Mouse (Mus musculus): ENCODE data around the gene Ctcfl. TPM values are rescaled to one million over a fixed set of nuclear protein-coding genes. Genes with fewer than 3 reads are reported as not detected.
"Not testable (repeated sequence)": the region's sequence is repeated elsewhere in the genome, so short reads cannot be mapped to it uniquely, and the experiment has no call there.

Ctcfl gene
- polyA plus RNA-seq, 1 experiment from 2014 or later: 0.14 TPM

DNA sequence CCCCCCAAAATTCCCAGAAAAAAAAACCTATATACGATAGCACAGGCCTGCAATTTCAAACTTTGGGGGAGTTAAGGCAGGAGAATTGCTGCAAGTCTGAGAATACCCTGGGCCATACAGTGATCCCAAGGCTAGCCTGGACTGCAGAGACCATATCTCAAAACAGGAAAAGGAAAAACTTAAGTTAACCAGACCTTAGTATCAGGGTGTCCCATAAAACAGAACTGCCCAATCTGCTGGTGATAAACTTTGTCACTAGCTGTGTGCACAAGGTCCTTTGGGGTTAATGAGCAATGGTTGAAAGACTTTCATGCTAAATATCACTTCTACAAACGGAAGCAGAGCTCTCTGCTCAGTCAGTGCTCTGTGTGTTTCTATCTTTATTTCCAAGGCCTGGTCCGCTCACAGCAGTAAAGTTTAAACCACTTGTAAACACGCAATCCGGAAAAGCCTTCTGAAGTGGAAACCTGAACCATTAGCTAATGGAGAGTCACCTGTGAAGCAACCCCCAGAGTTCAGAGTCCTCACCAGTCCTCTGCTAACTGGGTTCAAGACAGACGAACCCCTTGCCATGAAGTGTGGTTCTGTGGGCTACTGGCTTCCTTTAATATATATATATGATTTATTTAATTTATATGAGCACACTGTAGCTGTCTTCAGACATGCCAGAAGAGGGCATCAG is 10.7 kb downstream of the Ctcfl start:
- no peak for ATAC-seq (ENCODE audit: insufficient number of reproducible peaks, insufficient read depth, low FRiP score, low read depth)
- WGBS: 67% methylated on average over 6 of the region's 6 CpGs

DNA sequence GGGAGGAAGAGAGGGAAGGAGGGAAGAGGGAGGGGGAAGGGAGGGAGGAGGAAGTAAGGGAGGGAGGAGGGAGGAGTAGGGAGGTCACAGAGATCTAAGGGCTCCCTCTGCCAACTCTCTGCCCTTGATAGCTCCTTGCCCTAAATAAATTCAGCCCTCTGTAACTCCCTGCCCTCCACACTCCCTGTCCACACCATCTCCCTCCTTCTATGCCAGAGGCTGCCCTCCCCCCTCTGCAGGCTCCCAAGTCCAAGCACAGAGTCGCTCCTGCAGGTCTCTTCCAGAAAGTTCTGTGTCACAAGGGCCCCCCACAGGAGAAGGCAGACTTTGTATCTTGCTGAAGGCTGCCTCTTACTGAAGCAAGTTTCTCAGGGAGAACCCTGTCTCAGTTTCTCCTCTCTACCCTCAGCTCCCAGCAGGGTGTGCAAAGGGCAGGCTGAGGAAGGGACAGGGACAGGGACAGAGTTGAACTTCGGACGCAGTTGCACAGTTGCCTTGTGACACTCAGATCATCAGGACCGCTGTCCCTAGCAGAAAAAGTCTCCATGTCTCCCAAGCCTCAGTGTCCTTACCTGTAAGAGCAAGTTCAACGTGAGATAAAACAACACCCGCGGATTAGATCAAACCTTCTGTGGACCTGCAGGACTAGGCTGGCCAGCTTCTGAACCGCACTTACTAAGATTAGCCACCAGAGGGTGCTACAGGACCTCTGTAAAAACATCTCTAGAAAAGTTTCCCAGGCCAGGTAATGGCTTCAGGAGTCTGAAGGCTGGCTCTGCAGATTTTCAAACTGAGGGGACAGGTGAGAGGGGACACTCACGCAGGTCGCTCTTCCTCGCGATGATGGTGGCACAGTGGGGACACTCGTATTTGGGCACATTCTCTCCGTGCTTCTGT is 12.2 kb downstream of the Ctcfl start:
- no peak overlapping the region for H3K4me2 ChIP-seq (replicated peaks; ENCODE audit: low read depth, low read length)
- WGBS: 19% methylated on average over 14 of the region's 14 CpGs
- ATAC-seq (ENCODE audit: insufficient number of reproducible peaks, insufficient read depth, low FRiP score, low read depth): peak; percentile 70; the same call in 1 of the 2 replicates
- H3K36me3 ChIP-seq (ENCODE audit: control insufficient read depth, insufficient read depth, low read length): no peaks in the 10 kb centered on the region
- H3K4me1 ChIP-seq (ENCODE audit: control insufficient read depth, insufficient read depth, low read length): no peaks in the 10 kb centered on the region
- H3K27me3 ChIP-seq (ENCODE audit: control insufficient read depth, insufficient read depth, low read length): no peaks in the 10 kb centered on the region
- H3K9ac ChIP-seq (replicated peaks; ENCODE audit: low read depth, low read length): no peak overlapping the region; the same call in 1 of the 2 replicates
- no peak overlapping the region for H3K27ac ChIP-seq (ENCODE audit: low read length)
- H3K4me3 ChIP-seq (ENCODE audit: low read depth, low read length): no peak overlapping the region
- H3K9me3 ChIP-seq (ENCODE audit: control insufficient read depth, low read depth, low read length): no peaks in the 10 kb centered on the region

More for the DNA sequence above, 10.7 kb downstream of the Ctcfl start:
- no peak overlapping the region for H3K9ac ChIP-seq (replicated peaks; ENCODE audit: low read depth, low read length)
- H3K4me3 ChIP-seq (ENCODE audit: low read depth, low read length): no peak overlapping the region
- H3K27ac ChIP-seq (ENCODE audit: low read length): no peak overlapping the region
- no peaks in the 10 kb centered on the region for H3K36me3 ChIP-seq (ENCODE audit: control insufficient read depth, insufficient read depth, low read length)
- H3K27me3 ChIP-seq (ENCODE audit: control insufficient read depth, insufficient read depth, low read length): no peaks in the 10 kb centered on the region
- H3K9me3 ChIP-seq (ENCODE audit: control insufficient read depth, low read depth, low read length): no peaks in the 10 kb centered on the region
- H3K4me1 ChIP-seq (ENCODE audit: control insufficient read depth, insufficient read depth, low read length): no peaks in the 10 kb centered on the region
- H3K4me2 ChIP-seq (replicated peaks; ENCODE audit: low read depth, low read length): no peak overlapping the region

DNA sequence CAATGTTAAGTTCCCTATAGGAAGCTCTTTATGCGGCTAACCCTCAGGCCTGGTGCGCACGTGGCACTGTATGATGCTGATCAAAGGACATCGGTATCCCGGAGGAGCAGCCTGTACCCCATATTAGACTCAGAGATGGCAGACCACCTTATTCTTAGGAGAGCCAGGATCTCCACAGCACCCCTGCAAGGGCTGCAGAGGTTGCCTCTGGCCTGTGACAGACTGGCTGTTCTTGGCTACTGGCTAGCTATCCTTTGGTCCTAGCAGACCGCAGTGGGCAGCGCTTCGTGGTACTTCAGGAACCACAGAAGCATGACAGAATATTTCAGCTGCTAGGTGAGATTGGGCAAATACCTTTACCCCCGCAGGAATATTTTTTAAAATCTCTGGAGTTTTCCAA is 12.9 kb downstream of the Ctcfl start:
- WGBS: 82% methylated on average over 9 of the region's 9 CpGs
- Histone ChIP-seq H3K9me3 (ENCODE audit: control insufficient read depth, low read depth, low read length) (no peaks in the 10 kb centered on the region), H3K4me2 (replicated peaks; ENCODE audit: low read depth, low read length) (no peak overlapping the region), H3K4me3 (ENCODE audit: low read depth, low read length) (no peak overlapping the region), H3K27me3 (ENCODE audit: control insufficient read depth, insufficient read depth, low read length) (no peaks in the 10 kb centered on the region), H3K27ac (ENCODE audit: low read length) (no peak overlapping the region), H3K36me3 (ENCODE audit: control insufficient read depth, insufficient read depth, low read length) (no peaks in the 10 kb centered on the region), H3K9ac (replicated peaks; ENCODE audit: low read depth, low read length) (no peak overlapping the region), H3K4me1 (ENCODE audit: control insufficient read depth, insufficient read depth, low read length) (no peaks in the 10 kb centered on the region)
- ATAC-seq (ENCODE audit: insufficient number of reproducible peaks, insufficient read depth, low FRiP score, low read depth): no peak

DNA sequence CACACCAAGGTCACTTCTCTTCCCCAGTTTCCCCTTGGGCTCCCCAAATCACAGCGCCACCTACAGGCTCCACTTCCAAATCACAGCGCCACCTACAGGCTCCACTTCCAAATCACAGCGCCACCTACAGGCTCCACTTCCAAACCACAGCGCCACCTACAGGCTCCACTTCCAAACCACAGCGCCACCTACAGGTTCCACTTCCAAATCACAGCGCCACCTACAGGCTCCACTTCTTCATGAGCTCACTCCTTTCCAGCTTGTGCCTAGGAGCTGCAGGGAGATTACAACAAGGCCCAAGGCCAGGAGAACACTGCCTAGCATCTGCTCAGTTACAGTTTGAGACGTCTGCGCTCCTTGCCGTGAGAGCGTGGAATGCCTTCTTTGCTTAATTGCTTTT is 22.0 kb downstream of the Ctcfl start:
- not testable (repeated sequence) for H3K9me3 ChIP-seq (ENCODE audit: control insufficient read depth, low read depth, low read length); H3K36me3 ChIP-seq (ENCODE audit: control insufficient read depth, insufficient read depth, low read length); H3K4me3 ChIP-seq (ENCODE audit: low read depth, low read length); H3K27ac ChIP-seq (ENCODE audit: low read length); ATAC-seq (ENCODE audit: insufficient number of reproducible peaks, insufficient read depth, low FRiP score, low read depth); H3K27me3 ChIP-seq (ENCODE audit: control insufficient read depth, insufficient read depth, low read length); H3K9ac ChIP-seq (replicated peaks; ENCODE audit: low read depth, low read length); H3K4me2 ChIP-seq (replicated peaks; ENCODE audit: low read depth, low read length); H3K4me1 ChIP-seq (ENCODE audit: control insufficient read depth, insufficient read depth, low read length)
- WGBS: 86% methylated on average over 10 of the region's 10 CpGs

DNA sequence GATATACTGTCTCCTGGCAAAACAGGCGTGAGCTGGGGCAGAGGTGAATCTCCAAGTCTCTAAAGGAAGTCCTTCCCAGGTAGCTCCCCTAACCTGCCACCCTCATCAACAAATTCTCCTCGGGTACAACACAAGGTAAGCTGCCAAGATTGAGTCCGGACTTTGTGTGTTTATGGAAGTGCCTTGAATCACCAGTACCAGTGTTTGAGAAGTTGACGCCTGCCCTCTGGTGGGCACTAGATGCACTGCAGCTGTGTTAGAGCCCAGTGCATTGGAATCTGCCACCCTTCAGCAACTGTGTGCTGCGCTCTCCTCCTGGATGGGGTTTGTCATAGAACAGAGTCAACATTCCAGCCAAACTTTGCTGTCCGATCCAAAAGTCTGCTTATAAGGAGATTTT is 29.9 kb downstream of the Ctcfl start:
- no peaks in the 10 kb centered on the region for H3K36me3 ChIP-seq (ENCODE audit: control insufficient read depth, insufficient read depth, low read length)
- no peaks in the 10 kb centered on the region for H3K4me1 ChIP-seq (ENCODE audit: control insufficient read depth, insufficient read depth, low read length)
- H3K27ac ChIP-seq (ENCODE audit: low read length): no peak overlapping the region
- H3K9me3 ChIP-seq (ENCODE audit: control insufficient read depth, low read depth, low read length): no peaks in the 10 kb centered on the region
- no peaks in the 10 kb centered on the region for H3K27me3 ChIP-seq (ENCODE audit: control insufficient read depth, insufficient read depth, low read length)
- no peak overlapping the region for H3K9ac ChIP-seq (replicated peaks; ENCODE audit: low read depth, low read length)
- WGBS: 17% methylated on average over 6 of the region's 6 CpGs
- H3K4me3 ChIP-seq (ENCODE audit: low read depth, low read length): no peak overlapping the region
- H3K4me2 ChIP-seq (replicated peaks; ENCODE audit: low read depth, low read length): no peak overlapping the region
- peak; percentile 63; the same call in 1 of the 2 replicates for ATAC-seq (ENCODE audit: insufficient number of reproducible peaks, insufficient read depth, low FRiP score, low read depth)

DNA sequence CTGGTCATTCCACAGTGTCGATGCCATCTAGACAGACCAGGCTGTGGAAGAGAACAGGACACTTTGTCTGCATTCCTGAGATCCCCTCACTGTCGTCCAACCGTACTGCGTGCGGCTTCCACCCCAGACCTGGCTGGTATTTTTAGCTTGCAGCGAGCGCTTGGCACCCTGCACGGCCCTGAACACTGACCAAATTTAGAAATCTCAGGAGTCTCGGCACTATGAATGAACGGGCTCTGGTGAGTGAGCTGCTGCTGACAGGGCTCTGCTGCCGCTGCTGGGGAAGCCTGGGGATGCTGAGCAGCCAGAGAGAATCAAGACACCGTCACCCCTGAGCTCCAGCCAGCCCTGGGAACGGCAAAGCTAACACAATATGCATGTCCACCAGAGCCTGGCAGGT is 31.9 kb downstream of the Ctcfl start:
- Histone ChIP-seq H3K36me3 (ENCODE audit: control insufficient read depth, insufficient read depth, low read length) (no peaks in the 10 kb centered on the region), H3K9me3 (ENCODE audit: control insufficient read depth, low read depth, low read length) (no peaks in the 10 kb centered on the region), H3K9ac (replicated peaks; ENCODE audit: low read depth, low read length) (no peak overlapping the region), H3K4me2 (replicated peaks; ENCODE audit: low read depth, low read length) (no peak overlapping the region), H3K27ac (ENCODE audit: low read length) (peak overlapping the region; percentile 71; the same call in 1 of the 2 replicates), H3K27me3 (ENCODE audit: control insufficient read depth, insufficient read depth, low read length) (no peaks in the 10 kb centered on the region), H3K4me3 (ENCODE audit: low read depth, low read length) (no peak overlapping the region), H3K4me1 (ENCODE audit: control insufficient read depth, insufficient read depth, low read length) (no peaks in the 10 kb centered on the region)
- 51% methylated on average over 13 of the region's 13 CpGs for WGBS
- no peak; the same call in 1 of the 2 replicates for ATAC-seq (ENCODE audit: insufficient number of reproducible peaks, insufficient read depth, low FRiP score, low read depth)

DNA sequence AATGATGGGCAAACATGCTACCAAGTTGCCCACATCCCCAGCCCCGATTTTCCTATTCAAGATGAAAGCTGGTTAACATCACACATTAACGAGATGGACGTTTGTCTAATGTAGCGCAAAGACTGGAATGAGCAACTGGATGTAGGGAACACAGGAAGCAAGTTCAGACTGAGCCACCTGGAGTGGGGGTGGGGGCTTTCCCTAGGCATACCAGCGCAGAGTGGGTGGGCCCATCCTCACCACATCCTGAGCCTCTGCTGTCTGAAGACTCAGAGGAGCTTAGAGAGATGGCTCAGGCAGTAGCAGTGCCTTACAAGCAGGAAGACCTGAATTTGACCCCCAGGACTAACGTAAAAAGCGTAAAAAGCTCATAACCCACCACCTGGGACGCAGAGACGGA is 33.6 kb downstream of the Ctcfl start:
- 75% methylated on average over 9 of the region's 9 CpGs for WGBS
- ATAC-seq (ENCODE audit: insufficient number of reproducible peaks, insufficient read depth, low FRiP score, low read depth): no peak
- no peaks in the 10 kb centered on the region for H3K4me1 ChIP-seq (ENCODE audit: control insufficient read depth, insufficient read depth, low read length)

DNA sequence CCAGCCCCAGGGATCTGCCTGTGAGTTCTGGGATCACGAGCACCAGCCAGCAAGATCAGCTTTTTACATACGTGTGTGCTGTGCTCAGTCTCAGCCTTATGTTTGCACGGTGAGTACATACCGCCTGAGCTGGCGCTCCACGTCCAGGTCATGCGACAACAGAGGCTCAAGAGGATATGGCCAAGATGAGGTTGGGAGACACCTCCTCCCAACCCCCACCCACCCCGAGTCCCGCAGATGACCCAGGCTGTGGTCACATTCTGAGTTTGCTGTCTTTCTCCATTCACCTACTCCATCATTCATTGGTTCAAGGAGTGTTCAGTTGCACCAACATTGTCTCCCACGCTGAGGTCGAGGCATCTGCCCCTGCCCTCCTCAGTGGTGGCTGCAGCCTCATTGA is 34.5 kb downstream of the Ctcfl start:
- H3K27ac ChIP-seq (ENCODE audit: low read length): no peak overlapping the region
- H3K9me3 ChIP-seq (ENCODE audit: control insufficient read depth, low read depth, low read length): no peaks in the 10 kb centered on the region
- no peaks in the 10 kb centered on the region for H3K27me3 ChIP-seq (ENCODE audit: control insufficient read depth, insufficient read depth, low read length)
- no peak for ATAC-seq (ENCODE audit: insufficient number of reproducible peaks, insufficient read depth, low FRiP score, low read depth)
- no peak overlapping the region for H3K4me2 ChIP-seq (replicated peaks; ENCODE audit: low read depth, low read length)
- H3K4me1 ChIP-seq (ENCODE audit: control insufficient read depth, insufficient read depth, low read length): no peaks in the 10 kb centered on the region
- WGBS: 97% methylated on average over 11 of the region's 11 CpGs
- H3K36me3 ChIP-seq (ENCODE audit: control insufficient read depth, insufficient read depth, low read length): no peaks in the 10 kb centered on the region
- H3K9ac ChIP-seq (replicated peaks; ENCODE audit: low read depth, low read length): no peak overlapping the region
- no peak overlapping the region for H3K4me3 ChIP-seq (ENCODE audit: low read depth, low read length)

More for the DNA sequence above, 33.6 kb downstream of the Ctcfl start:
- H3K36me3 ChIP-seq (ENCODE audit: control insufficient read depth, insufficient read depth, low read length): no peaks in the 10 kb centered on the region
- H3K4me2 ChIP-seq (replicated peaks; ENCODE audit: low read depth, low read length): no peak overlapping the region
- H3K9me3 ChIP-seq (ENCODE audit: control insufficient read depth, low read depth, low read length): no peaks in the 10 kb centered on the region
- no peak overlapping the region for H3K4me3 ChIP-seq (ENCODE audit: low read depth, low read length)
- no peaks in the 10 kb centered on the region for H3K27me3 ChIP-seq (ENCODE audit: control insufficient read depth, insufficient read depth, low read length)
- no peak overlapping the region for H3K27ac ChIP-seq (ENCODE audit: low read length)
- H3K9ac ChIP-seq (replicated peaks; ENCODE audit: low read depth, low read length): no peak overlapping the region

All from stomach, embryonic 14.5 days (tissue).